Mouse (Mus musculus): ENCODE results near the gene Sorl1. TPM values are rescaled to one million over a fixed set of nuclear protein-coding genes. Genes with fewer than 3 reads are reported as not detected.

Sorl1 gene
- total RNA-seq, 2 experiments from 2014 or later: 9.6 to 12.9 TPM

DNA sequence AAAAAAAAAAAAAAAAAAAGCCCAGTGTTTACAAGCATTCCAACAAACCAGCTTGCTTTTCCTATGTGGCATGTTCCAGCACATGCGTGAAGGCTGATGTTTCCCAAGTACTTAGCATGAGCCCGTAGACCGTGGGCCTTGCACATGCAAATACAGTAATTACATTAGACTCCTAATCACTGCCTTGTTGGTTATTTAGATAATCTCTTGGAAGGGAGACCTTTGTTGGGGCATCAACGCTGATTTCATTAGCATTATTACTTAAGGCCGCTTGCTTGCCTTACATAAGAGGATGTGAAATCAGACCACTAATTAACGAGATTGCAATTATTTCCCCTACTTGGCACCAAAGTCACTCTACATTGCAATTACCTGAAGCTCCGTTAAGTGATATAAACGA, 154.1 kb downstream of the Sorl1 start:
- no peak for DNase-seq (ENCODE audit: low spot score in 2 of 2)

GRCm38 (mm10) chr9:41968673-41969460, 155.2 kb downstream of the Sorl1 start:
- no peak for DNase-seq (ENCODE audit: low spot score in 2 of 2)

DNA sequence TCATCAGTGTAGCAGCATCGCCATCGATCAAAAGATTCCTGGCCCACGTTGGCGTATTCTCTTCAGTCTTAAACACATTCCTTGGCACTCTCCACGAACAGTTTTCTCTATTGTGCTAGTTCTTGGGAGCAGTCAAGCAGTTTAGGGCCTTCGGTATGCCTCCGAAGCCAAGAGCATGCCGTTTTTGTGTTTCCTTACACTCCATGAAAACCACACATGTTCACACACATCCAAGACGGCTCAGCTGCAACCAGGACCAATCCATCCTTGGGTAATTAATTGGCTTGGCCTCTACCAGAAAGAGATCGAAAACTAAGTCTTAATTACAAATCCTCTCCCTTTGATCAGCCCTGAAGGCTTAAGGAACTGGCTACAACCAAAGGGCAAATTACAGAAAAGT, 162.8 kb downstream of the Sorl1 start:
- DNase-seq (ENCODE audit: low spot score in 2 of 2): no peak

- DNase-seq (ENCODE audit: low spot score in 2 of 2): no peak
These were observed 165.8 kb downstream of the Sorl1 start for GRCm38 (mm10) chr9:41958282-41958681.

DNA sequence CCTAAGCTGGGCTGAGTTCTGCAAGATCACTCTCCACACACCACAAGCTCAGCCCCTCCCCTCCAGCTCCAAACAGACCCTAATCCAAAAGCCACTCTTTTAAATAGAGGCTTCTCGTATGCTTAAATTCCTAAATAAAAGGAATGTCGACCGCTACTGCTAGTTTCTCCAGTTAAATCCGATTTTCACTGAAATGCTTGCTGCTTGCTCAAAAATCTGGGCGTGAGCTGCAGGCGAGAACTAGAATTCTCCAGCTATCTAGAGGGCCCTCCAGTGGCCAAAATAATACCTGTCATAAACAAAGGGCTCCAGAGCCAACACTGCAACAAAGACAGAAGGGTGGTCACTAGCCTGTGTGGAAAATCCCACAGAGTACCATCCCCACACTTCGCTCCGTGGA, 170.6 kb downstream of the Sorl1 start:
- DNase-seq (ENCODE audit: low spot score in 2 of 2): peak; percentile 40 to 70

DNA sequence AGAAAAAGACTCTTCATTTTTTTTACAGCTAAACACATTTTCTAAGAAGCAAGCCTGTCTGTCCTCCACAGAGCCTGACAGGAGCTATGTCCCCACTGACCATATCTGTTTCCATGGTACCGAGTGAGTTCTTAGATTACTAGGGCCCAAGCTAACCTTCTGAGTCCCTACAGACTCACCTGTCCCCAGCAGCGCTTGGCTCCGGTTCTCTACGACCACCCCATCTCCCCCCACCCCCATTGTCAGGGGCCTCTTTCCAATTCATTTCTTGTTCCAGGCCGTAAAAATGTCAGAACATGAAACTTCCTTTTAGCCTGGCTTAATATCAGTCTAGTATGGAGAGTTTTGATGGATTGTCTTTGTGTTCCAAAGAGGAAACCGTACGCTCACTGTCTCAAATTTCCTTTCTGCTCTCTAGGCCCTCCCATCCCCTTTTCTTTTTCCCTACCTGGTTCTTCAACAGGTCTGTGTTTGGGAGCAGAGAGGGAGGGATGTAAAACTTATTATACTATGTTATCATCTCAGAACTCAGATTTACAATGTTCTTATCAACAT, 171.4 kb downstream of the Sorl1 start:
- DNase-seq (ENCODE audit: low spot score in 2 of 2): no peak

DNA sequence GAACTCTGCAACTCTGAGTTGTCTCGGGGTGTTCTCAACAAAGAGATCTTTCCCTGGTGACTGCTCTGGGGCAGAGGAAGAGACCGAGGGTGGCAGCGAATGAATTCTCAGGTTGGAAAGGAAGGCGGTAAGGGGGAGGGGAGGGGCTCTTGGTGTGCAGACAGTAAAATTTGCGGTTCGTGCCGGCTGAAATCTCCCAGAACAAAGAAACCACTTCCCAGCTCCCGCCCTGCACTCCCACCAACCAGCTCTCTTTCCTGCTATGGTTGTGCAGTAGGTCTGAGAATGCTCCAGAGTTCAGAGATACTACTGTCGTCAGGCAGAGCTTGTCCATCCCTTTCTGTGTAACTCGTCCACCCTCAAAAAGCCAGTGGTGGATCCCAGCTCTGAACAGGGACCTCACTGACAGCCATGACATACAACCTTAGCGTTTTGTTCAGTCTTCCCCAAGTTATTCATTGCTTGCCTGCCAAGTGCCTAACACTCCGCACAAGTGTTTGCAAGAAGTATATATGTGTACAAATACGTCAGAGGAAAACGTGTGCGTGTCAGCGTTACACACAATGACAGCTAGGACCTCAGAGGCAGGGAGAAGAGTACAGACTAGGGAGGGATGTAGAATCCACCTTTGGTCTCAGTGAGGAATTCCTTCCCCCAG, 172.5 kb downstream of the Sorl1 start:
- DNase-seq (ENCODE audit: low spot score in 2 of 2): no peak

DNA sequence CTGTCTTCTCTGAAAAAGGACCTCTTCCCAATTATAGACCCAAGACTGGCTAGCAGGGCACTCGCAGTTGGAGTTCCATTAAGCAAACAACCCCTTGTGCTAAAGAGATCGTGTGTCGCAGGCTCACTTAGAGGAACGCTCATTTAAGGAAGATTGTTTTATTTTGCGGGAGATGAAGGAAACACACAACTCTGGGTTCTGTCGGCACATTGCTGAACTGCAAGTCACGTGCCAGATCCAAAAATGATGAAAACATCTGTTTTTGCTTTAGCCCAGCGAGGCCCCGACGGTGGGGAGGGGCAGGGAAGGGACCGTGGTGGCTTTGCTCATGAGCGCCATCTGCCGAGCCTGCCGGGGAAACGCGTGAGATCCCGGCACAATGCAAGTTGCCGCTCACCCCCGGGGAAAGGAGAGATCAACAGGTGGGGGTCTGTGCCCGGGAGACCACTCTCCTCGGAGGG, 173.1 kb downstream of the Sorl1 start:
- DNase-seq (ENCODE audit: low spot score in 2 of 2): peak; percentile 88 to 90

DNA sequence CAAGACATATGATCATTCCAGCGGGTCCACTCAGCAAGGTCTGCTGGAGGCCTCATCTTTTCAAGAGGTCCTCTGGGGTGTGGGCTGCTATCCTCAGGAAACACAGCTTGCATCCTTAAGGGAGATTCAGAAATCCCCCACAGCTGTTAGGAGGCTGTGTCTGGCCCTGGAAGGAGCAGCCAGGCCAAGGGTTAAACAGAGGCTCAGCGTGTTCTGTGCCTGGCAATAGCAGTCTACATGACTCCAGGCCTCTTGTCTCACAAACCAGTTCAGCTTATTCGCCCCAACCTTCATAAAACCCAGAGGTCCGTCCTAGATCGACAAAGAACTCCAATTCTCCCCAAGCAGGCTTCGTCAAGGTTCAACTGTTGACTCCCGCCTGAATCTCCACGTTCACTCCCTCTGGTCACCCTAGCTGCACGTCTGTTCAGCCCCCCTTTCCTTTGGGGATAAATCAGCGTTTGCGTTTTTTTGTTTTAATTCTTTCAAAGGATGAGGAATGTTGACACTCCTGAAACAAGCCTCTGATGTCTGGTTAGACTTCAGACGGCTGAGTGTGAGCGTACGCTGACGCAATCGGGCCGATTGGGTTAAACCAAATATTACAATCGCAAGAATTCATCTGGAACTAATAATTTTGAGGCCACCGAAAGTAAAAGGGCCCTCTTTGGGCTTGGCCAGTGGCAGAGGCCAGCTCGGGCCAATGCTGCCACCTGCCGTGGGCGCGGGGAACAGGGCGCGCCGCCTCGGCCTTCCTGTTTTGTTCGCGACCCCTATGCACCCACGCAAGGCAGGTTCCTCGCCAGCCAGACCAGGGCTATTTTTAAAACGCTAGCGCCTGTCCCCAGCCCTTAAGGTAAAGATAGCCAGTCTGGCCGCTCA, 173.7 kb downstream of the Sorl1 start:
- peak; percentile 82 to 89 for DNase-seq (ENCODE audit: low spot score in 2 of 2)

DNA sequence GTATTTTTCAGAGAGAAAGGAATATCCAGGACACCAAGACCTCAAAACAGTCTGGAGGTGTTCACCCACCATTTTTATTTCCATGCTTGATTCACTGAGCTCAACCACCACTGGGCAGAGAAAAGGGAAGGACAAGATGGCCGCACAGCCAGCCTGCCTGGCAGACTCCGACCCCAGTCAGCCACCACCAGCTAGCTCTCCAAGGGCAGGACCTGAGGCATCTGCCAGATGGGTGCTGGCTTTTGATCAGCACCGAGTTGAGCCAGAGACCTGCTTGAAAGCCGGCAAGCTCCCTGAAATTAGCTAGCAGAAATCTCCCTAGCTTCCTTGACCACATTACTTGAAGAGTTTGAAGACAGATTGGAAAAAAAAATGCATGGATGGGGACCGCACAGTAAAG, 174.6 kb downstream of the Sorl1 start:
- DNase-seq (ENCODE audit: low spot score in 2 of 2): no peak

DNA sequence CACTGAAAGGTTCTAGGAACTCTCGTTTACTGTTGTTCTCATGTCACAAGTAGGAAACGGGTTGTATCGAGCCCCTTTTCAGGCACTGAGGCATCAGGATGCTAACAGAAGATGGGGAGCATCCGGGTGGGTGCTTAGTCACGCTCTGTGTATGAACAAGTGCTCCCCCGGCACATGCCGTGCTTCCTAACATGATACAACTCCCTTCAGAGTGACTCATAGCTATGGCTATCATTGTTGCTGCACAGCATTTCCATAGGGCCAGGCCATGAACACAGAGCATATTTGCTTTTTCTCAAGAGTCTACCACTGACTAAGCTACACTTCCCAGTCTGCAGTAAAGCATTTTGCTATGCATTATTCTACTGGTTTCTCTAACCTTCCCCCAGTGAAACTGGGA, 179.1 kb downstream of the Sorl1 start:
- no peak for DNase-seq (ENCODE audit: low spot score in 2 of 2)

- no peak for DNase-seq (ENCODE audit: low spot score in 2 of 2)
These were observed 181.0 kb downstream of the Sorl1 start for GRCm38 (mm10) chr9:41942970-41943635.

DNA sequence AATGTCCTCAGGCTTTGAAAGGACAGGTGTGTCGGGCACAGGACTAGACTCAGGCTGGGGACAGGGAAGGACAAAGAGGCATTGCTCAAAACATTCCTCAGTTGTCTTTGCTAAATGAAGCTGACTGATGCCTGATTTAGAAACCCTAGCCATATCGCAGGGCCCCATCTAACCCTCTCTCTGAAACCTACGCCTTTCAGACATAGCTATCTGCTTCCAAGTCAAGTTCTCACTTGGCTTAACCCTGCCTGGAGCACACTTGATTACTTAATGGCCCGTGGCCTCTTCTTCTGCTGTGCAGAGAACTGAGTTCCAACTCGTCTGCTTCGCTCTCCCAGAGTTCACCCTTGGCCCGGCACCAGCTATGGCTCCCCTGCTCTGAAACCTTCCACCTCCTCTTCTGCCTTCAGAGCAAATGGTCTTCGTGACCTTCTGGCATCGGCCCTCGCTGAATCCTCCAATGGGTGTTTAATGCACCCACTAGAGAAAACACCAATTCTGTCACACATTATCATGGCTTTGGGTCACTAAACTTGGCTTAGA, 183.7 kb downstream of the Sorl1 start:
- DNase-seq (ENCODE audit: low spot score in 2 of 2): no peak

- DNase-seq (ENCODE audit: low spot score in 2 of 2): no peak
These were observed 185.6 kb downstream of the Sorl1 start for GRCm38 (mm10) chr9:41938449-41938848.

DNA sequence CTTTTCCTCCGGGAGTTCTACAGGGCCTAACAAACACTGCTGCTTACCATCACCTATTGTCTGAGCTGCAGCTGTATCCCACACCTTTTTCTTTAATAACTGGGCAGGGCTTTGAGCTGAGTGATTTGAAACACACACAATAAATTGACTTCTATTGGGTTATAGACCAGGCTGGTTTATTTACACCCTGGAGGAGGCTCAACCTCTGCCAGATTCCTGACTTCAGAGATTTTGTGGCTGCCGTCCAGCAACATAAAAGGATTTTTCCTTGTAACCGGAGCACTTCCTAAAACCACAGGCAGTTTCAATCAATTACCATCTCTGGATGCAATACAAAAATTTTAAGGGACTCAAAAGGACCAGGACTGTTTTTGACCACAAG, 186.1 kb downstream of the Sorl1 start:
- DNase-seq (ENCODE audit: low spot score in 2 of 2): peak in 1 of 2 experiments; percentile 68

GRCm38 (mm10) chr9:41937341-41937966, 186.6 kb downstream of the Sorl1 start:
- no peak for DNase-seq (ENCODE audit: low spot score in 2 of 2)

DNA sequence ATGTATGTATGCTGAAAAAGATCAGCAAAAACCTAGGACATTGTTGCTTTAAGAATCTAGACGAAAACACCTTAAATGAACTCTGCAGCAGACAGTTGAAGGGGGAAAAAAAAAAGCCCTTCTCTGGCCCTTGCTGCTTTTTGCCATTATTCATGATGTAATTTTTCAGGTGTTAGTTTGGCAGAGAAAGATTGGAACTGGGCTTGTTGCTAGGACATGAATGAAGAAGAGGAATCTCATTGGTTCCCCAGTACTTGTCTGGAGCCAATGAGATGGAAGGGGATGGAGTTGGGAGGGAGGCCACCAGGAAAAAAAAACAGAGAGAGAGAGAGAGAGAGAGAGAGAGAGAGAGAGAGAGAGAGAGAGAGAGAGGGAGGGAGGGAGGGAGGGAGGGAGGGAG, 187.5 kb downstream of the Sorl1 start:
- no peak for DNase-seq (ENCODE audit: low spot score in 2 of 2)

DNA sequence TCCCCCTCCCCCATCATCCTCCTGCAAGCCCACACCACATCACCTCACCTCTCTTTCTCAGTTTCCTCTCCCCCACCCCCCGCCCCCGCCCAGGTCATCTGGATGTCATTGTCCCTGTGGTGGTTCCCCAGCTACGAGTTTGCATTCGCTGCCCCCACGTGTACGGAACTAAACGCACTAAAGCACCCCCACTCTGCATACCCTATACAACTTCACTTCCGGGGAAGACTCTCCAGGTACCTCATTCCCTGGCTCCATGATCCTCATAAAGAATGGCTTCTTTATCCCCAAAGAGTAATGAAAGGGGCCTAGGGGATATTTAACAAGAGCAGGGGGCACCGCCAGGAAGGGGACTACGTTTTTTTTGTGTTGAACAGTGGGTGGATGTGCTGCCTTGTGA, 188.1 kb downstream of the Sorl1 start:
- DNase-seq (ENCODE audit: low spot score in 2 of 2): no peak

DNA sequence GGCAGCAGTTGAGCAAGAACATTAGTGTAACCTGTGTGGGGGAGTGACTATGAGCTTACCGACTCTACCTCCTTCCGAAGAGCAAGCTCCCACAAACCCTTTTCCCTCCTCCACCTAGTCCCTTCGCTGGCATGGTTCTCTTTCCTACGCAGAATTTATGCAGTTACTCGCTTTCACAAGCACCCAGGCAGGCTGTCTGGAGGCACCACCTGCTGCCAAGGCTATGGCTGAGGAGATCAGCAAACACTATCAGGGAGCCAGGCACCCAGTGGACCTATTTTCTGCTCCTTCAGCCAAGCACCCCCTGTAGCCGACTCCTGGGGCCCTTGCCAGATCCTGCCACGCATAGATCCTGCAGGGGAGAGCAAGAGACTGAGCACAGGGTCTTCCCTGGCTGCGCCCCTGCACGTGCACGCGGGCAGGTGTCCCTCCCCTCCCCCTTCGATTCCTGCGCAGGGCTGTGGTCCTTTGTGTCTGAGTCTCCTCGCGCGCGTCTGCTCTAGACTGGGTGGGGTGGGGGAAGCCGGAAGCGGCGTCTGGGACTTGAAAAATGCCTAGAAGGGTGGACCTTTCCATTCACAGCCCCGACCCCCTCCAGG, 188.6 kb downstream of the Sorl1 start:
- DNase-seq (ENCODE audit: low spot score in 2 of 2): peak in 1 of 2 experiments; percentile 39
